Mouse (Mus musculus) MEL-GATA-1-ER (cell line): ENCODE data around the gene Epo.

Experiments
- DNase-seq: peaks from one replicate; pipeline ENCODE4 v3.0.0-alpha.2; 2012; ENCODE audit warnings: low read depth; ENCODE audit errors: extremely low read depth

Gene Epo

GRCm38 (mm10) chr5:137521861-137522260, 11.2 kb downstream of the Epo start:
- no peak for DNase-seq

- DNase-seq: no peak
These were observed 13.1 kb downstream of the Epo start for GRCm38 (mm10) chr5:137519691-137520550.

GRCm38 (mm10) chr5:137518436-137518835, 14.6 kb downstream of the Epo start, which contains the start of gene Gigyf1:
Gene Gigyf1 (plus strand): TSS chr5:137518548.
- no peak for DNase-seq

GRCm38 (mm10) chr5:137514811-137515210, 18.2 kb downstream of the Epo start:
- no peak for DNase-seq

- DNase-seq: no peak
These were observed 18.9 kb downstream of the Epo start for GRCm38 (mm10) chr5:137513951-137514721.

GRCm38 (mm10) chr5:137512847-137513794, 19.9 kb downstream of the Epo start:
- no peak for DNase-seq

GRCm38 (mm10) chr5:137511706-137512105, 21.3 kb downstream of the Epo start:
- no peak for DNase-seq

GRCm38 (mm10) chr5:137510573-137511390, 22.3 kb downstream of the Epo start:
- no peak for DNase-seq

GRCm38 (mm10) chr5:137510014-137510501, 23.0 kb downstream of the Epo start:
- no peak for DNase-seq

GRCm38 (mm10) chr5:137504041-137504440, 29.0 kb downstream of the Epo start:
- no peak for DNase-seq

- peak; percentile 70 for DNase-seq
These were observed 30.4 kb downstream of the Epo start for GRCm38 (mm10) chr5:137502667-137503110.

- DNase-seq: peak; percentile 95
These were observed 31.1 kb downstream of the Epo start, which contains the start of gene Pop7 for GRCm38 (mm10) chr5:137501709-137502666. Gene Pop7 (minus strand): TSS chr5:137502518.

GRCm38 (mm10) chr5:137500186-137500585, 32.9 kb downstream of the Epo start:
- DNase-seq: no peak

GRCm38 (mm10) chr5:137493831-137494230, 39.2 kb downstream of the Epo start:
- DNase-seq: no peak

- no peak for DNase-seq
These were observed 41.5 kb downstream of the Epo start for GRCm38 (mm10) chr5:137491559-137491958.

- DNase-seq: no peak
These were observed 45.4 kb downstream of the Epo start for GRCm38 (mm10) chr5:137487616-137488015.

- DNase-seq: no peak
These were observed 47.2 kb downstream of the Epo start for GRCm38 (mm10) chr5:137485851-137486155.

- no peak for DNase-seq
These were observed 47.8 kb downstream of the Epo start for GRCm38 (mm10) chr5:137485071-137485850.
